Mouse (Mus musculus) lung, postnatal 36 days (tissue): ENCODE results near the gene Tmem235.

Experiments
- DNase-seq: peaks from one replicate; pipeline ENCODE4 v3.0.0; 2022; ENCODE audit warnings: mixed read lengths

The Tmem235 gene

GRCm38 (mm10) chr11:117871376-117871775 is 10.8 kb downstream of the Tmem235 start:
- no peak for DNase-seq

- DNase-seq, result peak; percentile 39
These were observed 11.5 kb downstream of the Tmem235 start for GRCm38 (mm10) chr11:117871911-117872584.

- DNase-seq, result peak; percentile 92
These were observed 12.5 kb downstream of the Tmem235 start, which contains the start of gene Tha1 for GRCm38 (mm10) chr11:117872861-117873608. TSS of gene Tha1 (minus strand) at chr11:117873481.

- no peak for DNase-seq
These were observed 13.9 kb downstream of the Tmem235 start for GRCm38 (mm10) chr11:117874419-117874818.

- no peak for DNase-seq
These were observed 15.1 kb downstream of the Tmem235 start for GRCm38 (mm10) chr11:117875681-117876080.

GRCm38 (mm10) chr11:117877917-117878745 is 17.6 kb downstream of the Tmem235 start:
- peak; percentile 67 for DNase-seq

- no peak for DNase-seq
These were observed 18.3 kb downstream of the Tmem235 start for GRCm38 (mm10) chr11:117878892-117879291.

GRCm38 (mm10) chr11:117879676-117880075 is 19.1 kb downstream of the Tmem235 start:
- no peak for DNase-seq

- DNase-seq, result no peak
These were observed 19.9 kb downstream of the Tmem235 start for GRCm38 (mm10) chr11:117880336-117880976.

- peak; percentile 27 for DNase-seq
These were observed 20.4 kb downstream of the Tmem235 start for GRCm38 (mm10) chr11:117880977-117881358.

- peak; percentile 93 for DNase-seq
These were observed 21.2 kb downstream of the Tmem235 start for GRCm38 (mm10) chr11:117881787-117882186.

GRCm38 (mm10) chr11:117882208-117882607 is 21.7 kb downstream of the Tmem235 start:
- peak; percentile 75 for DNase-seq

GRCm38 (mm10) chr11:117886000-117886399 is 25.4 kb downstream of the Tmem235 start:
- DNase-seq, result peak; percentile 55

- no peak for DNase-seq
These were observed 27.8 kb downstream of the Tmem235 start for GRCm38 (mm10) chr11:117888168-117888852.

- no peak for DNase-seq
These were observed 28.6 kb downstream of the Tmem235 start for GRCm38 (mm10) chr11:117888853-117889822.

GRCm38 (mm10) chr11:117889887-117890340 is 29.4 kb downstream of the Tmem235 start:
- DNase-seq, result no peak

GRCm38 (mm10) chr11:117890519-117891282 is 30.1 kb downstream of the Tmem235 start:
- no peak for DNase-seq

- no peak for DNase-seq
These were observed 31.1 kb downstream of the Tmem235 start for GRCm38 (mm10) chr11:117891581-117892175.

GRCm38 (mm10) chr11:117892199-117892598 is 31.6 kb downstream of the Tmem235 start:
- DNase-seq, result peak; percentile 41

GRCm38 (mm10) chr11:117894676-117895075 is 34.1 kb downstream of the Tmem235 start:
- DNase-seq, result no peak
